Mouse (Mus musculus): ENCODE results near the gene Mrps36.

- TF ChIP-seq POLR2A (IDR thresholded peaks at IDR 0.05; ENCODE audit: low read depth, low read length), result no peak
- no peak for TF ChIP-seq CTCF (IDR thresholded peaks at IDR 0.05; ENCODE audit: borderline replicate concordance, insufficient read depth, low read length)
Observed at GRCm38 (mm10) chr13:100721656-100722055, 22.8 kb downstream of the Mrps36 start.
